Mouse (Mus musculus) limb, embryonic 13.5 days (tissue): ENCODE measurements around the gene Zfp217. TPM values are rescaled to one million over a fixed set of nuclear protein-coding genes. Genes with fewer than 3 reads are reported as not detected.
A peak's percentile ranks its signal among the peaks of the same experiment; 100 is the strongest.

ENCODE experiments used
- ATAC-seq: fragments of 200-750 bp; cut with Nextera tagmentation; 2 replicates; pipeline ENCODE4 v1.8.0; 2017; ENCODE audit warnings: low read depth, moderate number of reproducible peaks, moderate TSS enrichment; ENCODE audit not compliant: low FRiP score
- H3K27ac ChIP-seq: fragments of 300-500 bp; sonication (generic); 2 replicates; pipeline ENCODE4 v1.5.1; 2015; ENCODE audit warnings: inconsistent platforms, mild to moderate bottlenecking, moderate library complexity
- H3K27me3 ChIP-seq: fragments of 300-500 bp; sonication (generic); 2 replicates; pipeline ENCODE4 v1.6.1; 2015; ENCODE audit warnings: mild to moderate bottlenecking, inconsistent platforms
- H3K36me3 ChIP-seq: fragments of 300-500 bp; sonication (generic); 2 replicates; pipeline ENCODE4 v1.6.1; 2015; ENCODE audit warnings: inconsistent platforms, mild to moderate bottlenecking, moderate library complexity
- H3K4me1 ChIP-seq: fragments of 300-500 bp; sonication (generic); 2 replicates; pipeline ENCODE4 v1.6.1; 2015; ENCODE audit warnings: inconsistent platforms
- H3K4me2 ChIP-seq: fragments of 300-500 bp; sonication (generic); replicated peaks from 2 replicates; pipeline ENCODE4 v1.6.1; 2015; ENCODE audit warnings: inconsistent platforms, mild to moderate bottlenecking, moderate library complexity
- H3K4me3 ChIP-seq: fragments of 300-500 bp; sonication (generic); 2 replicates; pipeline ENCODE4 v1.5.1; 2015; ENCODE audit warnings: moderate library complexity, mild to moderate bottlenecking, inconsistent platforms
- H3K9ac ChIP-seq: fragments of 300-500 bp; sonication (generic); 2 replicates; pipeline ENCODE4 v1.6.1; 2015; ENCODE audit warnings: mild to moderate bottlenecking, inconsistent platforms
- H3K9me3 ChIP-seq: fragments of 300-500 bp; sonication (generic); 2 replicates; pipeline ENCODE4 v1.6.1; 2016; ENCODE audit warnings: inconsistent platforms
- WGBS: fragments of 180-500 bp; shearing (Covaris S2); methylation state at CpG from one replicate; pipeline ENCODE4 v1.1.7; 2015; 5-methylcytosine and 5-hydroxymethylcytosine counted together
- polyA plus RNA-seq: library from polyadenylated mRNA; unstranded; fragments of >200 nt; fragmentation: Nextera tagmentation; extraction: Ambion mirVana; gene quantifications from 2 replicates; pipeline ENCODE4 v1.2.1, GENCODE M21; 2015

The Zfp217 gene
- polyA plus RNA-seq, 1 experiment from 2014 or later: 4.6 TPM

DNA sequence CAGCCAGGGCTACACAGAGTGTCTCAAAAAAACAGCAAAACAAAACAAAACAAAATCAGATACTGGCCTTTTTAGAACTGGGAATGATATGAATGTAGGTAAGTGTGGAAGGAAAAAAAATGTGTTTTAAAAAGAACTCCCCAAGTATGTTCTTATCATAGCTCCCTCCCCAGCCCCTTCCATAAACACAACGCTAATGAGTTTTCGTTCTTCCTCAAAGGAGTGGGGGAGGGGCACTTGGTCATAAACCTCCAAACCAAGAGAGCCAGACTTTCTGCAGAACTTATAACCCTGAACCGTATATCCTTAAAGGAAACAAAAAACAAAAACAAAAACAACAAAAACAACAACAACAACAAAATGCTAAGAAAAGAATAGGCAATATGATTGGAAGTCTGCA lies 4.0 kb downstream of the Zfp217 start:
- Histone ChIP-seq H3K9ac (no peak overlapping the region), H3K4me3 (no peak overlapping the region), H3K27me3 (no peaks in the 10 kb centered on the region), H3K27ac (no peak overlapping the region), H3K4me1 (no peaks in the 10 kb centered on the region; the same call in 1 of the 2 replicates), H3K36me3 (no peaks in the 10 kb centered on the region), H3K4me2 (no peak overlapping the region), H3K9me3 (no peaks in the 10 kb centered on the region)
- WGBS: 5% methylated on average over 3 of the region's 3 CpGs
- ATAC-seq: no peak

DNA sequence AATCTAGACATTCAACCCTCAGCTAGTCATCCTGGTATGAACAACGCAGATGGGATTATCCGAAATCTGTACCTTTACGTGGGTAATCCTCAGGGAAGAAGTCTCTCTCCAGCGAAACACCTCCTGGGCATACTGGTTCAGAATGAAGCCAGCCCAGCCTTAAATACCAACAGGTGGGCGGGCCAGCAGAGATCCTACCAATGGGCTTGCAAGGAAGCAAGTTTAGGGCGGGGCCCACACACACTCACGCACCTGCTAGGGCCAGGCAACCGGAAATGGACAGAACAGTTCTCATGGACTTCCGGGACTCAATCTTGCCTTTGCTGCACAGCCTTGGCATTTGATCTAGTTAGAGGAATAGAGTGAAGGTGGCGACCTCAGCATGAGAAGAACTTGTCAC lies 5.4 kb downstream of the Zfp217 start:
- no peak overlapping the region for H3K4me2 ChIP-seq

DNA sequence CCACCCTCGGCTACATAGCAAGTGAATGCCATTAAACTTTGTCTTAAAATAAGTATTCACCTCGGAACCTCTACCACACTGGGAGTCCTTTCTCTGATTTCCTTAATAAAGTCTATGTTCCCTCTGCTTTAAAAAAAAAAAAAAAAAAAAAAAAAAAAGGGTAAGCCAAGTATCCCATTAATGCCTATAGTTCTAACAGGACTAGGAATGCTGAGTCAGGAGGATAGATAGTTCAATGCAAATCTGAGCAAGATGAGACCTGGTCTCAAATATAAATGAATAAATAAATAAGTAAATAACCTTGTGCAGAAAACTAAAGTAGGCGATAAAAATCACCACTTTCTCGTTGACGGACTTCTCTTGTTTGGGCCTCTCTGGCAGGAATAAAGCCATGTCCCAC lies 6.4 kb downstream of the Zfp217 start:
- Histone ChIP-seq H3K36me3 (no peaks in the 10 kb centered on the region), H3K4me1 (peaks cover 3% of the 10 kb centered on the region; the same call in 1 of the 2 replicates), H3K9me3 (no peaks in the 10 kb centered on the region), H3K27me3 (no peaks in the 10 kb centered on the region), H3K4me2 (no peak overlapping the region), H3K27ac (no peak overlapping the region), H3K4me3 (no peak overlapping the region), H3K9ac (no peak overlapping the region)
- 93% methylated on average over 5 of the region's 5 CpGs for WGBS
- no peak for ATAC-seq

More for the DNA sequence above, 5.4 kb downstream of the Zfp217 start:
- H3K27ac ChIP-seq: no peak overlapping the region
- no peaks in the 10 kb centered on the region for H3K27me3 ChIP-seq
- H3K4me1 ChIP-seq: peaks cover 3% of the 10 kb centered on the region; the same call in 1 of the 2 replicates
- no peak for ATAC-seq
- H3K4me3 ChIP-seq: no peak overlapping the region
- no peak overlapping the region for H3K9ac ChIP-seq
- no peaks in the 10 kb centered on the region for H3K36me3 ChIP-seq
- WGBS: 88% methylated on average over 10 of the region's 10 CpGs
- H3K9me3 ChIP-seq: no peaks in the 10 kb centered on the region

DNA sequence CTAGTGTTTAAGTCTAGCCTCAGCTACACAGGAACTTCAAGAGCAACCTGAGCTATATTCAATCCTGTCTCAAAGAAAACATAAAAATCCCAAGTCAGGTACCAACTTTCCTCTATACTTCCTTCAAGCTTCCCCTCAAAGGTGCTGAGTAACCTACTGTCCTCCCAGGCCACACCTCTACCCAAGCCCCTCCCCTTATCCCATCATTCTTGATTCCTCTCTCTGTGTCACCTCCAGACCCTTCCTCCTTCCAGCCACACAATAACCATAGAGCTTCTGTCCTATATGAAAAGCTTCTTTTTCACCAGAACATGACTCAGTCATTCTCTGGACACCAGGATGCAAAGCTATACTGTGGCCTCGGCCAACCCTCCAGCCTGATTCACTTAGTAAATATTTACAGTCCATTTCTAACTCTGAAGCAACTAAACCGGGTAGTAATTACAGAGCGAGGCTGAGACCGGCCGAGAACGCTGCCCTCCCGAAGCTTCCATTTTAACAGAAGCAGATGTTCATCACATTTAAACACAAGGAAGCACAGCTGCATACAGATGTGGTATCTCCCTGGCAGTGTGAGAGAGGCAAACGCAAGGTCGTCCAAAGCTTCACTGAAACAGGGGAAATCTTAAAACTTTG lies 8.4 kb downstream of the Zfp217 start:
- Histone ChIP-seq H3K4me3 (no peak overlapping the region), H3K4me2 (no peak overlapping the region), H3K9ac (no peak overlapping the region), H3K9me3 (no peaks in the 10 kb centered on the region), H3K27ac (no peak overlapping the region), H3K27me3 (no peaks in the 10 kb centered on the region), H3K4me1 (peaks cover 3% of the 10 kb centered on the region; the same call in 1 of the 2 replicates), H3K36me3 (no peaks in the 10 kb centered on the region)
- no peak for ATAC-seq
- 20% methylated on average over 9 of the region's 9 CpGs for WGBS

DNA sequence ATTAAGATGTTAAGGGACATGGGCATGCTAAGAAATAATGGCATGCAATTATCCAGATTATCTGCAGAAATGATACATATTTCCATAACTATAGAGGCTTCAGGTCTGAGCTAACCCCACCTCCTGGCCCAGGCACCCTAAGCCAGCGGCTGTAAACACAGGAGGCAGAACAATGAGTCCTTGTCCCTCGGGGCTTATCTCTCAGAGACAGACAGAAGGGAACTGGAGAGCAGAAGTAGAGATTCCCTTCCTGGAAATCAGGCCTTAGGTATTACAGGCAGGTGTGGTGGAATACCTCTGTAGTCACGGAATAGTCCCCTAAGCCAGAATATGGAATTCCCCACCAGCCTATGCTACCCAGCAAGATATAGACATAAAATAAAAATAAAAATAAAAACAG lies 11.0 kb downstream of the Zfp217 start:
- H3K36me3 ChIP-seq: no peaks in the 10 kb centered on the region
- H3K27me3 ChIP-seq: no peaks in the 10 kb centered on the region
- no peak overlapping the region for H3K27ac ChIP-seq
- 54% methylated on average over 3 of the region's 3 CpGs for WGBS
- H3K9ac ChIP-seq: no peak overlapping the region
- peaks cover 27% of the 10 kb centered on the region for H3K4me1 ChIP-seq
- H3K4me2 ChIP-seq: no peak overlapping the region
- no peak for ATAC-seq
- H3K4me3 ChIP-seq: no peak overlapping the region
- no peaks in the 10 kb centered on the region for H3K9me3 ChIP-seq

DNA sequence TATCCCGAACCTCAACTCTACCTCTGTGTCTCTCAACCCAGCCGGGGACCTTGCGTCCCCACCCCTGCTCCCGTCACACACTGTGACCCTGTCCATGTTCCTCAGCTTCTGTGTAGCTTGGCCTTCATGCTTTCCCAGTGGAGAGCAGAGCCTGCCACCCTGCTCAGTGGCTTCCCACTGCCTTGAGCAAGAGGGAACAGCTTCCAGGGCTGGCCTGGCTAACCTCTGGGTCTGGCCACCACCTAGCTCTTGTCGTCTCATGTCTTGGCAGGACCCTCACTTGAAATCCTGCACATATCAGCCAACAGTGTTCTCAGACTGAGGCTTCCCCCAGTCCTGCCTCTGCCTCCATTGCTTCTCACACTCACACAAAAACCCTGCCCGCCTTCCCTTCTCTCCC lies 12.1 kb downstream of the Zfp217 start:
- H3K4me2 ChIP-seq: no peak overlapping the region
- no peaks in the 10 kb centered on the region for H3K9me3 ChIP-seq
- H3K27me3 ChIP-seq: no peaks in the 10 kb centered on the region
- H3K9ac ChIP-seq: no peak overlapping the region
- H3K4me3 ChIP-seq: no peak overlapping the region
- H3K27ac ChIP-seq: no peak overlapping the region
- no peaks in the 10 kb centered on the region for H3K36me3 ChIP-seq
- peaks cover 27% of the 10 kb centered on the region for H3K4me1 ChIP-seq
- 87% methylated on average over 6 of the region's 6 CpGs for WGBS
- ATAC-seq: no peak

DNA sequence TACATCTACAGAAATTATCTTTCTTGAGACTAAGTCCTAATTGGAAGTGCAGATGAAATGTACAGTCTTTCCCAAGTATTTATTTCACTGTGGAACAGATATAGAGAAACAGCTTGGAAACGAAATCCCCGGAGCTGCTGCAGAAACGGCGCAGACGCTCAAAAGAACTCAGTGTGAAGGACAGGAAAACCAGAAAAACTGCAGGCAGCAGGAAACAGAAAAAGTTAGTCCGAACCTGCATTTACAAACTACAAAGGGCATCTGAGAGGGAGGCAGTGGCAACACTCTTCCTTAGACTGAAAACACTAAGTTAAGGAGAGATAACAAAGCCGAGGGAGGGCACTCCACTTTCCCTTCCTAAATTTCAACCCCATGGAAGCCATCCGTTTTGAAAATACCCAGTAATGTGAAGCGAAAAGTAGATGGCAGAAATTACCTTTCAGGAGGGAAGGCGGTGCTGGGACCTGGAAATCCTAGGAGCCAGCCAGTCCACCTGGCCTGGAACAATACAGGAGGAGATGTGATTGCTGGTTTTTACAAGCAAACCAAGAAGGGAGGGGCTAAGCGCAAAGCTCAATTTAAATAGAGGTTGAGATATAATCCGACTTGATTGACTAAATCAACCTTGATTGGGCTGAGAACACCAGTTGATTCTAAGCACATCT lies 13.7 kb downstream of the Zfp217 start:
- 8% methylated on average over 12 of the region's 12 CpGs for WGBS
- no peaks in the 10 kb centered on the region for H3K36me3 ChIP-seq
- H3K9me3 ChIP-seq: no peaks in the 10 kb centered on the region
- H3K27ac ChIP-seq: peak overlapping the region; percentile 72
- no peaks in the 10 kb centered on the region for H3K27me3 ChIP-seq
- ATAC-seq: no peak
- no peak overlapping the region; the same call in 1 of the 2 replicates for H3K9ac ChIP-seq
- peak overlapping the region; percentile 76 for H3K4me2 ChIP-seq
- H3K4me1 ChIP-seq: peaks cover 36% of the 10 kb centered on the region
- H3K4me3 ChIP-seq: peak overlapping the region; percentile 50

DNA sequence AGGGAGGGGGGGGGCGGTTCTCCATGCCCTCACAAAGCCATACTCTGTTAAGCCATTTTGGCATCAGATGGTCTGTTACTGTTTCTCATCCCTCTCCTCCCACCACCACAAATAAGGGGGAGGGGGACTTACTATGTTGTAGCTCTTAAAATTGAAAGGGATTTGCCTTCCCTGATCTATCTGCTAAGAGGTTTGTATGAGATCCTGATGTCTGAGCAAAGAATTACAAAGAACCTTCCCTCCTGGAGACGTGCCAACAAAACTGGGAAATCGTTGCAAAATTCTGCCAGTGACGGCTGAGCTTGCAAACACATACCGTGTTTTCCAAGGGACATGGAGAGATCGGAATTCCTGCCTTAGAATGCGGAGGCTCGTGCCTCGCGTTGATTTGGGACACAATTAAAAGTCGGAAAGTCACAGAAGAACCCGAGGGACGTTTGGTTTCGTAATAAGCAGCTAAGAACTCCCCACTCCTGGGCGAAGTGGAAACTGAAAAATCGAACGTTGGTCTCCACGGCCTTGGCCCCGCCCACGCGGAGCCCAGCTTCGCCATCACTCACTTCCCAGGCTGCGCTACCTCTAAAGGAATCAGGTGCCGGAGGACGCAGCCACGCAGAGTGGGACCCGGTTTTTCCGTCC lies 14.7 kb downstream of the Zfp217 start:
- no peaks in the 10 kb centered on the region for H3K36me3 ChIP-seq
- peak overlapping the region; percentile 60 for H3K9ac ChIP-seq
- peak overlapping the region; percentile 72 for H3K27ac ChIP-seq
- WGBS: under 1% methylated on average over 28 of the region's 28 CpGs
- H3K4me1 ChIP-seq: peaks cover 43% of the 10 kb centered on the region
- peak overlapping the region; percentile 76 for H3K4me2 ChIP-seq
- no peaks in the 10 kb centered on the region for H3K9me3 ChIP-seq
- ATAC-seq: no peak
- peak overlapping the region; percentile 50 for H3K4me3 ChIP-seq
- H3K27me3 ChIP-seq: no peaks in the 10 kb centered on the region

DNA sequence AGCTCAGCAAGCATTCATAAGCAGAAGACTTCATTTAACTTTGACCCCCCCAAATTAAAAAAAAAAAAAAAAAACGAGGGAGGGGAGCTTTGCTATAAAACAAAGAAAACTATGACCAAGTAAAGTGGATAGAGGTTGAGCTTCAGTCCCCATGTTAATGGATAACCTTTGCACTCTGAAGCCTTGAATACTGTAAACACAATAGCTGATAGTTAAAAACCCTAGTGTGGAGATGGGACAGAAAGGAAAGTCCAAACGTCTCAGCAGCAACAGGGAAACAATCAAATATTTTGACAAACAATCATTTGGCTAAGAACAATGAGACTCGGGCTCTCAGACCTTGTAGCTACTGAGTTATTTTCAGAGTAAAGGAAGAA lies 15.2 kb downstream of the Zfp217 start:
- H3K27ac ChIP-seq: peak overlapping the region; percentile 72; the same call in 1 of the 2 replicates
- 1% methylated on average over 3 of the region's 3 CpGs for WGBS
- ATAC-seq: no peak
- H3K4me1 ChIP-seq: peaks cover 48% of the 10 kb centered on the region
- H3K4me3 ChIP-seq: peak overlapping the region; percentile 50
- peak overlapping the region; percentile 60 for H3K9ac ChIP-seq
- no peaks in the 10 kb centered on the region for H3K36me3 ChIP-seq
- H3K27me3 ChIP-seq: no peaks in the 10 kb centered on the region
- H3K9me3 ChIP-seq: no peaks in the 10 kb centered on the region
- peak overlapping the region; percentile 76 for H3K4me2 ChIP-seq

DNA sequence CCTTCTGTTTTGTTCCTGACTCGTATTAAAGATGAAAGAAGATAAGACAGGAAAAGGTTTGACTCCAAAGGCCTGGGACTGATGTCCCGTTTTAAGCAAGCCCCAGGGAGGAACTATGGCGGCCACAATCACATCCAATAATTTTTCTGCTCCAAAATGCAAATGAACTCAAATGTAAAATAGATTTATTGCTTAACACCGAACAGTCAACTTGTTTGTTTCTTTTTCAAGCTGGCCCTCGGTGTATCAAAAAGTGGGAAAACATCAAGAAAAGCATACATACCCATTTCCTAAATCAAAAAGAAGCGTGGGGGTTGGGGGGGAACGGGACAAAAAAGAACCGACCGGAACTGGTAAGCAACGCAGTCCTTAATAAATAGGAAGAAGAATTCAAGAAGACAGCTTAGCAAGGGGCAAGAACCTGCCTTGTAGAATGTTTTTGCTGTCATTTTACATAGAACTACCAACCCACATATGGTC lies 15.9 kb downstream of the Zfp217 start:
- ATAC-seq: no peak
- 7% methylated on average over 10 of the region's 10 CpGs for WGBS

DNA sequence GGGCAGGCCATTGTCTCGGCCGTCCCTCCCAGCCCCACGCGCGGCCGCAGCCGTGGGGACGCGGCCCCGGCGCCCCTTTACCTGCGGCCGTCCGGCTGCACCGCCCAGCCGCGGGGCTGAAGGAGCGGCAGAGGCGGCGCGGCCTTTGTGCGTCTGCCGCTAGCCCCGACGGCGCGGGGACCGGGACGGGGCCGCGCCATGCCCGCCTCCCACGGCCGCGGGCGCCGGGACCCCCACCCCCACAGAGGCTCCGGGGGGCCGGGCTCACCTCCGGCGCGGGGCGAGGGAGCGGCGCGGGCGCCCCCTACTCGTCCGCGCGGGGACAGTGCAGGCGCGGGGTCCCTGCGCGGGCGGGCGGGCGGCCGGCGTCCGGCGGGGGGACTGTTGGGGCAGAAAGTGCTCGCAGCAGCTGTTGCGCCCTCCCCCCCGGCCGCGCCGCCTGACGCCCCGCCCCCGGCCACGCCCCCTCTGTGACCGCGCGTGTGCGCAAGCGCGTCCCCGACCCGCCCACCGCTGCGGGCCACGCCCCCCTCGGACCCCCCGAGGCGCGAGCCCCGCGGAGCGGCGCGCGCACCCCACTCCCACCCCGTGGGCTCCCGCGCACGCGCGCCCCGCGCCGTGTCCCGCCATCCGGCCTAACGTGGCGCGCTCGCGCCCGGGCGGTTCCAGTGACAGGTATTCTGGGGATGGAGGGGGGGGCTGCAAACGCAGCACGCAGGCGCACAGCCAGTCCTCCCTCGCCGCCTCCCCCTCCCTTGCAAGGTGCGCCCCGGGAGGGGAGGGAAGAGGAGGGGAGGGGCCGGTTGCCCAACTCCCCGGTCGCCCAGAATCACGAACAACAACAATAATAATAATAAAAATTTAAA lies 16.9 kb downstream of the Zfp217 start:
- H3K4me3 ChIP-seq: peak overlapping the region; percentile 88
- H3K9ac ChIP-seq: peak overlapping the region; percentile 97
- peak overlapping the region; percentile 92 for H3K27ac ChIP-seq
- peak; percentile 91 for ATAC-seq
- no peaks in the 10 kb centered on the region for H3K9me3 ChIP-seq
- no peaks in the 10 kb centered on the region for H3K36me3 ChIP-seq
- H3K27me3 ChIP-seq: no peaks in the 10 kb centered on the region
- peaks cover 65% of the 10 kb centered on the region for H3K4me1 ChIP-seq
- H3K4me2 ChIP-seq: peak overlapping the region; percentile 76
- WGBS: under 1% methylated on average over 83 of the region's 122 CpGs

More for the DNA sequence above, 15.9 kb downstream of the Zfp217 start:
- Histone ChIP-seq H3K4me1 (peaks cover 55% of the 10 kb centered on the region), H3K9me3 (no peaks in the 10 kb centered on the region), H3K4me2 (peak overlapping the region; percentile 76), H3K4me3 (peak overlapping the region; percentile 88), H3K36me3 (no peaks in the 10 kb centered on the region), H3K9ac (no peak overlapping the region), H3K27ac (no peak overlapping the region), H3K27me3 (no peaks in the 10 kb centered on the region)
